In the genomic region with DNA sequence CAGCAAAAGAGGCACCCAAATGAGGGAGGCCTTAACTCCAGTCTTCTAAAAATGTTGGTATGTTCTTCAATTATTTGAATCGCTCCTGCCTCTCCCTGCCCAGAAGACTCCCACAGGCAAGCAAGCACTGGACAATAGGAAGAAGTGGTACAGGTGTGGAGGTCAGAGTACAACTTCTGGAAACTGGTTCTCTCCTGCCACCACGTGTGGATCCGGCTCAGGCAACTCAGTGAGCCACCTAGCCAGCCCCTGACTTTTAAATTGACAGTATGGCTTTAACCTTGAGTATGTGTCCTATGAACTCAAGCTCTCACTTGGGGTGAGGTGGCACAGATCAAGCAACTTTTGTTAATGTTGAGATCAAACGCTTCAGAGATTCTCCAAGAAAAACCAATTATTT, we compare ENCODE assay signal across 8 mouse cellular contexts. TPM values are rescaled to one million over a fixed set of nuclear protein-coding genes. Genes with fewer than 3 reads are reported as not detected.
DNase-seq lines count a peak whose midpoint lies in the region; ATAC-seq and TF ChIP-seq lines count a peak whose summit lies in the region.

No protein-coding gene starts in this region.

- peak overlapping the region; percentile 94 for H3K9ac ChIP-seq in embryonic facial prominence, embryonic 13.5 days
- peak overlapping the region; percentile 90 for H3K9ac ChIP-seq in kidney, embryonic 14.5 days (ENCODE audit: low read depth, low read length)
- H3K9ac ChIP-seq in neural tube, embryonic 12.5 days, result peak overlapping the region; percentile 86

- peak overlapping the region; percentile 88; the same call in 1 of the 2 replicates for H3K27ac ChIP-seq in layer of hippocampus, adult 2 months
- H3K27ac ChIP-seq in embryonic facial prominence, embryonic 13.5 days, result no peak overlapping the region
- H3K27ac ChIP-seq in kidney, embryonic 14.5 days (ENCODE audit: low read depth, low read length), result no peak overlapping the region
- no peak overlapping the region for H3K27ac ChIP-seq in neural tube, embryonic 12.5 days

- no peak for DNase-seq in layer of hippocampus, adult 2 months (ENCODE audit: low spot score in 2 of 2)
- no peak for DNase-seq in layer of hippocampus, adult 8-10 months (ENCODE audit: low spot score in 2 of 2)
- no peak for DNase-seq in left cerebral cortex, adult 9 months (ENCODE audit: low spot score in 2 of 2)
- no peak for DNase-seq in T-cell, adult 2 months (ENCODE audit: low spot score)

- H3K27me3 ChIP-seq in embryonic facial prominence, embryonic 13.5 days, result no peaks in the 10 kb centered on the region
- H3K27me3 ChIP-seq in kidney, embryonic 14.5 days (ENCODE audit: control insufficient read depth, insufficient read depth, low read length), result no peaks in the 10 kb centered on the region
- H3K27me3 ChIP-seq in neural tube, embryonic 12.5 days (replicated peaks), result no peaks in the 10 kb centered on the region

- 14% methylated on average over 4 of the region's 4 CpGs for WGBS in embryonic facial prominence, embryonic 13.5 days
- 9% methylated on average over 4 of the region's 4 CpGs for WGBS in kidney, embryonic 14.5 days
- WGBS in neural tube, embryonic 12.5 days, result 9% methylated on average over 4 of the region's 4 CpGs

- H3K4me1 ChIP-seq in embryonic facial prominence, embryonic 13.5 days, result peaks cover 9% of the 10 kb centered on the region
- peaks cover 8% of the 10 kb centered on the region; the same call in 1 of the 2 replicates for H3K4me1 ChIP-seq in kidney, embryonic 14.5 days (ENCODE audit: control insufficient read depth, insufficient read depth, low read length)
- H3K4me1 ChIP-seq in neural tube, embryonic 12.5 days, result peaks cover 14% of the 10 kb centered on the region

- peak overlapping the region; percentile 80 for H3K4me2 ChIP-seq in embryonic facial prominence, embryonic 13.5 days
- H3K4me2 ChIP-seq in kidney, embryonic 14.5 days (replicated peaks; ENCODE audit: low read depth, low read length), result peak overlapping the region; percentile 79
- peak overlapping the region; percentile 86 for H3K4me2 ChIP-seq in neural tube, embryonic 12.5 days (replicated peaks)

- peak overlapping the region; percentile 70 for H3K4me3 ChIP-seq in layer of hippocampus, adult 2 months
- peak overlapping the region; percentile 94 for H3K4me3 ChIP-seq in embryonic facial prominence, embryonic 13.5 days
- peak overlapping the region; percentile 86 for H3K4me3 ChIP-seq in kidney, embryonic 14.5 days (ENCODE audit: low read length)
- H3K4me3 ChIP-seq in neural tube, embryonic 12.5 days, result peak overlapping the region; percentile 87

- H3K36me3 ChIP-seq in embryonic facial prominence, embryonic 13.5 days, result peaks cover 27% of the 10 kb centered on the region
- H3K36me3 ChIP-seq in kidney, embryonic 14.5 days (ENCODE audit: control insufficient read depth, insufficient read depth, low read length), result peaks cover 27% of the 10 kb centered on the region
- peaks cover 27% of the 10 kb centered on the region for H3K36me3 ChIP-seq in neural tube, embryonic 12.5 days

- no peaks in the 10 kb centered on the region for H3K9me3 ChIP-seq in embryonic facial prominence, embryonic 13.5 days
- no peaks in the 10 kb centered on the region for H3K9me3 ChIP-seq in kidney, embryonic 14.5 days (ENCODE audit: control insufficient read depth, low read length)
- no peaks in the 10 kb centered on the region for H3K9me3 ChIP-seq in neural tube, embryonic 12.5 days

- TF ChIP-seq CTCF in layer of hippocampus, adult 2 months (conservative IDR thresholded peaks at IDR 0.05), result no peak

- no peak for ATAC-seq in embryonic facial prominence, embryonic 13.5 days (ENCODE audit: insufficient number of reproducible peaks, insufficient read depth, low FRiP score, low TSS enrichment, low read depth)
- no peak for ATAC-seq in kidney, embryonic 14.5 days (ENCODE audit: low FRiP score, low TSS enrichment)
- ATAC-seq in neural tube, embryonic 12.5 days (ENCODE audit: low FRiP score, low read depth), result no peak
- no peak for ATAC-seq in erythroid progenitor cell, adult 5-6 weeks (replicated peaks; ENCODE audit: low FRiP score, poor library complexity, severe bottlenecking)

RNA-seq across cellular contexts. Expression of gene Tomm5, which starts 0.8 kb away (rescaled TPM):
- 10 to 100 TPM; 58.4 to 67.6 TPM for total RNA-seq in layer of hippocampus, adult 2 months (2021)
- 10 to 100 TPM; 56.8 to 69.2 (median 64.7) TPM for total RNA-seq in layer of hippocampus, adult 8-10 months (2022)
- polyA plus RNA-seq in embryonic facial prominence, embryonic 13.5 days (2015; fragmentation: Nextera tagmentation; extraction: Ambion mirVana), result 209 and 224 TPM in 2 replicates
- polyA plus RNA-seq in kidney, embryonic 14.5 days (2014; fragmentation: Nextera tagmentation; extraction: Ambion mirVana), result 271 and 343 TPM in 2 replicates
- polyA plus RNA-seq in neural tube, embryonic 12.5 days (2016; fragmentation: Nextera tagmentation; extraction: Ambion mirVana), result 150 and 163 TPM in 2 replicates
- total RNA-seq in erythroid progenitor cell, adult 5-6 weeks (2015; ENCODE audit: low replicate concordance), result 9.0 and 70.4 TPM in 2 replicates
- 32.3 and 52.8 TPM in 2 replicates for total RNA-seq in erythroid progenitor cell, adult 5-6 weeks (2017; ENCODE audit: low replicate concordance)

RNA-seq across cellular contexts. Expression of gene Fbxo10, which starts 22.7 kb away (rescaled TPM):
- total RNA-seq in layer of hippocampus, adult 2 months (2021), result 10 to 100 TPM; 46.1 to 48.0 TPM
- total RNA-seq in layer of hippocampus, adult 8-10 months (2022), result 10 to 100 TPM; 40.8 to 49.0 (median 45.1) TPM
- polyA plus RNA-seq in embryonic facial prominence, embryonic 13.5 days (2015; fragmentation: Nextera tagmentation; extraction: Ambion mirVana), result 19.8 and 20.0 TPM in 2 replicates
- 5.3 and 11.9 TPM in 2 replicates for polyA plus RNA-seq in kidney, embryonic 14.5 days (2014; fragmentation: Nextera tagmentation; extraction: Ambion mirVana)
- 15.9 and 16.0 TPM in 2 replicates for polyA plus RNA-seq in neural tube, embryonic 12.5 days (2016; fragmentation: Nextera tagmentation; extraction: Ambion mirVana)
- total RNA-seq in erythroid progenitor cell, adult 5-6 weeks (2015; ENCODE audit: low replicate concordance), result 6.1 and 9.6 TPM in 2 replicates
- total RNA-seq in erythroid progenitor cell, adult 5-6 weeks (2017; ENCODE audit: low replicate concordance), result 8.0 and 14.8 TPM in 2 replicates
